Mouse (Mus musculus): ENCODE results near the gene Gm21992. TPM values are rescaled to one million over a fixed set of nuclear protein-coding genes. Genes with fewer than 3 reads are reported as not detected.

The Gm21992 gene
- total RNA-seq, 2 experiments from 2014 or later: 21.8 to 21.9 TPM

DNA sequence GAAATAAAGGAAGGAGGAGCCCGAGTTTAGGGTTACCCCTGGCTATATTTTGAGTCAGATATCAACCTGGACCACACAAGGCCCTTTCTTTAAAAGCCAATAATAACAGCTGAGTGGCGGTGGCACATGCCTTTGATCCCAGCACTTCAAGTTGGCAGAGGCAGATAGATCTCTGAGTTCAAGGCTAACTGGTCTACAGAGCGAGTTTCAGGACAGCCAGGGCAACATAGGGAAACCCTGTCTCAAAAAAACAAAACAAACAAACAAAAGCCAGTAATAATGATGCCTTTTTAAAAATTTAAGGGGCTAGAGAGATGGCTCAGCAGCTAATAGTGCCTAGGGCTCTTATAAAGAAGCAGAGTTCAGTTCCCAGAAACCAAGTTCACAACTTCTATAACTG lies 117.1 kb downstream of the Gm21992 start:
- intact Hi-C loops (cut with DNase I): no loop called here
- no peak for DNase-seq (ENCODE audit: low spot score in 2 of 2)

Other genes with a start within 250 kb of the Gm21992 start
- gene Lrfn4, start 195.9 kb downstream of the Gm21992 start, total RNA-seq (2021): 10 to 100 TPM; 47.2 to 47.3 TPM
- gene Rce1, start 186.0 kb downstream of the Gm21992 start, total RNA-seq (2021): 10 to 100 TPM; 25.1 to 26.1 TPM
- 1 to 10 TPM; 1.1 to 1.3 TPM for gene Gm960, start 112.9 kb downstream of the Gm21992 start, total RNA-seq (2021)
- 100 to 1,000 TPM; 659 to 669 TPM for gene Sptbn2, start 100.4 kb downstream of the Gm21992 start, total RNA-seq (2021)
- gene Rbm4b, start 55.1 kb downstream of the Gm21992 start, total RNA-seq (2021): 10 to 100 TPM; 16.5 to 18.9 TPM
- gene Rbm4, start 17.7 kb downstream of the Gm21992 start, total RNA-seq (2021): 10 to 100 TPM; 74.8 to 76.3 TPM
- gene Rbm14, start within 50 bp of the Gm21992 start, total RNA-seq (2021): 10 to 100 TPM; 49.9 to 59.8 TPM
- gene Ccs, start 27.7 kb upstream of the Gm21992 start, total RNA-seq (2021): 10 to 100 TPM; 32.0 to 32.8 TPM
- gene Ccdc87, start 27.8 kb upstream of the Gm21992 start, total RNA-seq (2021): 1 to 10 TPM; 1.8 to 2.4 TPM
- gene Ctsf, start 43.5 kb upstream of the Gm21992 start, total RNA-seq (2021): 100 to 1,000 TPM; 106 to 113 TPM
- gene Actn3, start 66.3 kb upstream of the Gm21992 start, total RNA-seq (2021): 1 to 10 TPM; 1.1 to 1.9 TPM
- 10 to 100 TPM; 25.0 to 25.9 TPM for gene Zdhhc24, start 67.1 kb upstream of the Gm21992 start, total RNA-seq (2021)
- gene Bbs1, start 95.0 kb upstream of the Gm21992 start, total RNA-seq (2021): 10 to 100 TPM; 41.5 to 44.1 TPM
- 10 to 100 TPM; 43.6 to 44.4 TPM for gene Dpp3, start 116.7 kb upstream of the Gm21992 start, total RNA-seq (2021)
- gene Peli3, start 131.5 kb upstream of the Gm21992 start, total RNA-seq (2021): 10 to 100 TPM; 19.6 to 26.1 TPM
- 10 to 100 TPM; 52.6 to 58.0 TPM for gene Mrpl11, start 150.5 kb upstream of the Gm21992 start, total RNA-seq (2021)
- gene Npas4, start 178.7 kb upstream of the Gm21992 start, total RNA-seq (2021): 10 to 100 TPM; 12.4 to 24.4 TPM
- 10 to 100 TPM; 14.1 to 15.0 TPM for gene Slc29a2, start 212.2 kb upstream of the Gm21992 start, total RNA-seq (2021)
- gene B4gat1, start 227.2 kb upstream of the Gm21992 start, total RNA-seq (2021): 100 to 1,000 TPM; 126 to 132 TPM
- gene AC124502.3, start 227.3 kb upstream of the Gm21992 start, total RNA-seq (2021): 1 to 10 TPM; 3.6 to 5.2 TPM
- gene Brms1, start 229.7 kb upstream of the Gm21992 start, total RNA-seq (2021): 10 to 100 TPM; 20.2 to 23.6 TPM
- 10 to 100 TPM; 92.7 to 93.9 TPM for gene Rin1, start 238.9 kb upstream of the Gm21992 start, total RNA-seq (2021)

Measured in left cerebral cortex, postnatal 25 days (tissue).